Mouse (Mus musculus) c-Kit-negative CD71-positive TER-119-positive erythroid progenitor cells, embryonic 14.5 days (primary cell): ENCODE data around the gene Akirin1.

Experiments used
- DNase-seq: peaks from one replicate; pipeline ENCODE4 v3.0.0-alpha.2; 2013; ENCODE audit warnings: low read depth, low spot score

The Akirin1 gene

DNA sequence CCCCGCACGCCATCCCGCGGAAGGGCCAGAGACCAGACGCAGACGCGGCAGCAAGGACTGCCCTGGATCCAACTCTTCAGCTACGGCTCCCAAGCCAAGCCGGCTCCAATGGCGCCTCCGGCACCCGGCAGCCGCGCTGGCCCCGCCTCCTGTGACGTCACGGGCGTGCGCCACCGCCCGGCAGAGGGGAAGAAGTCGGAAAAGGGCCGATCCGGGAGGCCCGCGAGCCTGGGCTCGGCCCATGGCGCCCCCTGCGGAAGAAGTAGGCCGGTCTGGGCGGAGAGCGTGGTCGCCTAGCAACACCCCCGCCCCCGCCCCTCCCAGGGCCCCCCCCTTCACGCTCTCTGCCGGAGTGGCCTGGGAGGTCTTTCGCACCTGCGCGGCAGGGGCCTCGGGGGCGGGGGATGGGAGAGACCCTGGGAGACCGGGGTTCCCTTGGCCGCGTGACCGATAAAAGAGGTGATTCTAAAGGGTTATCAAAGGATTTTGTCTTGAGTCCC is at the start of gene Akirin1:
Gene Akirin1, minus strand, starts transcription at position 194 of the 500 bp plus-strand sequence.
- DNase-seq: peak; percentile 90

DNA sequence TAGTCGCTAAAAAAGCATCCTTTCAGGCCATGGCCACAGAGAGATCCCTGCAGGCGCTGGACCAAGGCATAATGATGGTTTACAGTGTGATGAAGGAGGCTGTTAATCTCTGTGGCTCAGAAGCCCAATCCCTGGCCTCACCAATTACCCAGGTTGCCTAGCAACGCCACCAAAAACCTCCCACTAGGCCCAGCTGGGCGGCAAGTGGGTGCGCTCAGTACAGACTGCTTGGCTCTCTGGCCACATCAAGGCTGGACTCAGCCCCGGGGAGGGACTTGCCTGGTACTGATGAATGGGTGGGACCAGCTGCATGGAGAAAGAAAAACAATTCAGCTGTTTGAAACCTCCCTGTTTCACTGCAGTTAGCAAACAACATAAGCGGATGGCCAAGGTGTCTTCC is 47.7 kb upstream of the Akirin1 start:
- no peak for DNase-seq

DNA sequence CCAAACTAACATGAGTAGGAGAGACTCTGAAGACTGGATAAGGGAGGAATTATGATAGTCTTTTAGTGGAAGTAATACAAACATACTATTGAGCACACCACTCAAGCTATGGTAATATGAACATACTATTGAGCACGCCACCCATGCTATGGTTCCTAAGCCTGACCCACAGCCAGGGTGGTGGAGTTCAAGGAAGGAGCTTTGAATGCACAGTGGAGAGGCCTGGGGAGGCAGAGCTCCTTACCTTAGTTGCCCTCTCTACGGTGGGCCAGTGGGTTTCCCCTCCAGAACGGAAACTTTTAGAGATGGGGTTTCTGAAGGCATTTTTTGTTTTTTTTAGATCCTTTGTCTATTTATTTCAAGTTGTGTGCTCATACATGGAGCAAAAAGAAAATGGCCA is 47.3 kb upstream of the Akirin1 start:
- DNase-seq: no peak

DNA sequence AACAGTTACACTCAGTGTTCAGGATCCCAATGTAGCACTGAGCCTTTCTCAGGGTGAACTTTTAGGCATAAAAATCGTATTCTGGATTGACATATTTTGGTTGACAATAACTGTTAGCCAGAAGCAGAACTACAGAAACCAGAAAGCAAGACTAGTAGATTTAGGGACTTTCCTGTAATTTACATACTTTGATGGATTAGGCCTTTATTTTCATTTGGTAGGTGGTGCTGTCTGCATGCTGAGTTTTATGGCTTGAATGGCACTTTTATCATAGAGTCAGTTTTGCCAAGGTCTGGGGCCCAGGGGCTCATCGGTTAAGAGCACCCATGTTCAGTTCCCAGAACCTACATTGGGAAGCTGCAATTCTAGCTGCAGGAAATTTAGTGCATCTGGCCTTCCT is 44.9 kb upstream of the Akirin1 start:
- no peak for DNase-seq

DNA sequence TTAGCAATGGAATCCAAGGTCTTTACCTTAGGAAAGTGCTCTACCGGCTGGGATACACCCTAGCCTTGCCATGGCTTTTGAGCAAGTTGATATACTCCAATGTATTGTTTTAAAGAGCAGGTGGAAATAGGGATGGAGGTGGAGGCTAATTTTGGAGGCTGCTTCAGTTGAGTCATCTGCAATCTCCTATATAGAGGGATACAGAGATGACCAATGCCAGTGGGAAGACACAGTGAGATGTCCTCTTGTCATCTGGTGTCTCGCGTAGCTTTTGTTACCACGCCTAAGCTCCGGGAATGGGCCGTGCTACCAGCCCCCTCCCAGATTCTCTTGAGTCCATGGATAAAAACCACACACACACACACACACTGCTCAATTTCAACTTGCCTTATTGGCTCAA is 43.0 kb upstream of the Akirin1 start:
- no peak for DNase-seq

DNA sequence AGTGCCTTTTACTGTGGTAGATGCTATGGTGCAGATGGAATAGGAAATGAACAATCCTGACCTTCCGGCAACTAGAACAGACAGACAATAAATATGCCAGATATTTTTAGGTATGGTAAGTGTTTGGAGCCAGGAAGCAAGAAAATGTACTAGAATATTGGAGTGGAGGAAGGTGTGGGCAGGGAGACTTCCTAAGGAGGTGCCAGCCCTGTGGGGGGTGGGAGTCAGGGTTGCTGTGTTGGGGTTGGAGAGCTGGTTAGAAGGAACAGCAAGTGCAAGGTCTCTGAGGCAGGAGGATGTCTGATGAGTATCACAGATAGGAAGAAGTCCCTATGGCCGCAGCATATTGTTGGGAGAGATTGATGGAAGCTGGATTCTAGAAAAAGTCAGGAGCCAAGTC is 42.5 kb upstream of the Akirin1 start:
- no peak for DNase-seq

DNA sequence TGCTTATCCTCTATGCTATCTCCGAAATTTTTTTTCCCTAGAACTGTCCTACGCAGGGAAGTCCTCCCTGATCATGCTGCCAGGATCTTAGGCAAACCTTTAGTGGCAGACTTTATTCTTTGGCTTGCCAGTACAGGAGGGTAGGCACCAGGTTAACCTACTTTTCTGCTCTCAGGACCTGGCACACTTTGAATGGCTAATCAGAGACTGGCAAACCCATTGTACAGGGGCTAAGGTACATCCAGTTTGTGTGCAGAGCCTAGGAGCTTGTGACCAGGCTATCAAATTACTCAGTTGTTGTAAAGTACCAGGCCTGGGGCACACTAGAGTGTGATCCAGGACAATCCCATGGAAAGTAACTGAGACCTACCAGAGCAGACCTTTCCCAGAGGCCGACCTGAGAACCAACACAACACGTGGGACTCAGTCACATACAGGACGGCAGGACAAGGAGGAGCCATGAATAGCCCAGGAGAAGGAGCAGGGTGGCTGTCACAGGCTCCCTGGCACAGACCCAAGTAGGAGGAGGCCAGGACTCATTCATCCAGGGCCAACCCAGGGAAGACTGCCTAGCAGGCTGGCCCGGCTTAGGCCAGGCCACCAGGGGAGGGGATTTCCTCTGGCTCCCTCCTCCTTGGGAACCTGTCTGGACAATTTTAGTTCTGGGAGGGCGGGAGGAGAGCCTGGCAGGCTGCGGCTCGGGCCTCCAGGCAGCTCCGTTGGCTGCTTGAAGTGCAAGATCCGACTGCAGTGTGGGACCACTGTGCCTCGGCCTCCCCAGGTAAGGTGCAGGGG is 37.2 kb upstream of the Akirin1 start, which contains the start of gene Rhbdl2:
Gene Rhbdl2, plus strand, starts transcription at position 684 of the 795 bp plus-strand sequence.
- DNase-seq: no peak

DNA sequence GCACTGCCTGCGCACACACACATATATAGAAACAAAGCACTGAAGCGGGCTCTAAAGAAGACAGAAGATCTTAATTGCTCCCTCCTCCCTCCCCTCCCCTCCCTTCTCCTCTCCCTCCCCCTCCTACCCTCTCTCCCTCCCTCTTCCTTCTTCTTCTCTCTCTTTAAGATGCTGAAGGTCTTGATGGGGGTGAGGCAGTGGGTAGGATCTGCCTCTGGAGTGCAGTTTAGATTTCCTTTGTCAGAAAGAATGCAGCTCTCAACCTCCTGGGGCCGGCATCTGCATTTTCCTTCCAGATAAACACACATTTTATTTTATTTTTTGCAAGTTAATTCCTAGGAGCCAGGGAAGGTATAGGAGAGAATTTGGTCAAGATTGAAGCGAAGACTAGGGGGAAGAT is 18.1 kb upstream of the Akirin1 start:
- no peak for DNase-seq

DNA sequence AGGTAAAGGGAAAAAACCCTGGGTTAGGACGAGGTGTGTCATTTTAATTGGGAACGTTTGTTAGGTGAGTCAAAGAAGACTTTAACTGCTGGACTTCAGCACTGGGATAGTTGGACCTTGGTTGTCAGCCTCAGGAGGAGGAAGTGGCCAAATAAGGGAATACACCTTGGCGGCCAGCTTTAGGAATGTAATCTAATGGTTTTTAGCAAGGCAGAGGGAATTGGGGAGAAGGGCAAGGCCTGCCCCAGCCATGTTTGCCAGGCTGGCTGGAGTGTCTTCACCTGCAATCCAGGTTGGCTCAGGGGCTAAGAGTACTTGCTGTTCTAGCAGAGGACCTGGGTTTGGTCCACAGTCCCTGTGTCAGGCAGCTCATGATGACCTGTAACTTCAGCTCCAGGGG is 17.7 kb upstream of the Akirin1 start:
- DNase-seq: no peak

DNA sequence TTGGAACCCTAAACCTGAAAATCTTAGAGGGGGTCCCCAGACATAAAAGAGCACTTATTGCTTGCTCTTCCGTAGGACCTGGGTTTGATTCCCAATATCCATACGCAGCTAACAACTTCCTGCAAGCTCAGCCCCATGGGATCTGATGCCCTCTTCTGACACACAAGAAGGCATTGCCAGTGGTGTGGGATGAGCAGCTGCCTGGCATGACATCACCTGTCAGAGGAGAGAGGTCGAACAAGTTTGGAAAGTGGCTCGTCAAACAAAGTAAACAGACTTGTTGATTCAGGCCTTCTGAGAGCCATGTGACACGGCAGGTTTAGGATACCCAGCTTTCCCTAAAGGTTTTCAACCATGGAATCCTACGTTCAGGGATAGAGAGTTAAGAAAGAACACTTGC is 14.9 kb upstream of the Akirin1 start:
- DNase-seq: no peak

DNA sequence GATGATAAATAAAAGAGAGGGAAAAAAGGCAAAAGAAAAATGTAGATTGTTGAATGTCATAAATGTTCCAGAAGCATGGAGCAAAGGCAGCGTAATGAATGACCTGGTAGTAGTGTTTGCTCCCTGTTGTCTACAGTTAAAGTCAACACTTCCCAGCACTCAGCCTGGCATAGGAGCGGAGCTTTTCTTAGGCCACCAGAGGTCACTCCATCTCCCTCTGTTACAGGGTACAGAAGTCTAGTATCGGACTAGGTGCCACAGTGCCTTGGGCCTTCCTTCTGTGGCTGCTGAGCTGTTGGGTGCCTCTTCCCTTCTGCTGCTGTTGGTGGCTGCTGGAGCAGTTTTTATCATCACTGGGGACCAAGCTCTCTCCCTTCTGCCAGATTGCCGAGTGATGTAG is 8.2 kb upstream of the Akirin1 start:
- DNase-seq: no peak

DNA sequence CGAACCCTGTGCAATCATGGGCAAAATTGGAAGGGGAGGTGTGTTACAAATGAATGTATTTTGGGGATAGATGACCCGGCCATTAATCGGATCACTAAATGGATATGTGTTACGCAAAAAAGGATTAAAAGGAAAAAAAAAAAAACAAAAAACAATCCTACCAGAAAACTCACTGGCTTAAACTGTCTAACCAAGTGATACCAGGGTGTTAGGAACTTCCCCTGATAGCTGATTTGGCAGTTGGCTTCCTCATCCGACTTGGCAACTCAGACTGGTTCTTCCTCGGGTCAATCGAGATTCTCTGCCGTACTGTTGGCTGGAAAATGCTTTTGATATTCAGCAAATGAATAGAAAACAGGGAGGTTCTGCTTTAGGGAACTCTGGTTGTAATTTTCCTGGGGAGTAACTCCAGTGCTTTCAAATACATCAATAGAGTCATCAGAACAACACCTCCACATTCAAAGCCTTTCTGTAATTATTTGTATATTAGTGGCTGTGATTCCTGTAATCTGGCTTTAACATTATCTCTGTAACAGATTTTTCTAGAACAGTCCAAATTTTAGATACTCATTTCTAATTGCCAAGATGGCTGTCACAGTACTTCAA is 665 bp upstream of the Akirin1 start:
- DNase-seq: no peak

DNA sequence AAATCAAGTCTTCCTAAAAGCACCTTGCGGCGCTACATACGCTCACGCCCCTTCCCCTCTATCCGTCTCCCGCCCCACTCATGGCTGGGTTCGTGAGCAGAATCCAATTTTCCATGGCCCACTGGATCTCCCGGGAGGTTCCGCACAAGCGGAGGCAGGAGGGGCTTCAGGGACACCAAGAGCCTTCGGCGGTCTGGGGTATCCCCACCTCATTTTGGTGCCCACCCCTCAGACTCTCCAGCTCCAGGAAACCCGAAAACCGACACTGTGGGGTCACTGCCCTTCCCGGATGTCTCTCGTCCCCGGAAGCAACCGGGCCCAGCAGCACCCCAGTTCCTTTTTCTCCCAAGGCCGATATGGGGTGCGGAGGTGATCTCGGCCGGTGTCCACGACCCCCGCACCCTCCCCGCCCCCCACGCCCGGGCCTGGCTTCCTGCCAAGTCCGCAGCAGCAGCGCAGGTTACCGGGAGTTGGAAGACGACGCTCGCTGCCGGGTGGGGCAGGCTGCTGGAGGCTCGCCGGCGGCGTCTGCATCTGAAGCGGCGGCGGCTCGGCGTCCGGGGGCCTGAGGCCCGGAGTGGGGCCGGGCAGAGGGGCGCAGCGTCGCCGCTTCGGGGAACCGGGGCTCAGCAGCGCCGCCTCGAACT is 538 bp downstream of the Akirin1 start:
- DNase-seq: no peak

DNA sequence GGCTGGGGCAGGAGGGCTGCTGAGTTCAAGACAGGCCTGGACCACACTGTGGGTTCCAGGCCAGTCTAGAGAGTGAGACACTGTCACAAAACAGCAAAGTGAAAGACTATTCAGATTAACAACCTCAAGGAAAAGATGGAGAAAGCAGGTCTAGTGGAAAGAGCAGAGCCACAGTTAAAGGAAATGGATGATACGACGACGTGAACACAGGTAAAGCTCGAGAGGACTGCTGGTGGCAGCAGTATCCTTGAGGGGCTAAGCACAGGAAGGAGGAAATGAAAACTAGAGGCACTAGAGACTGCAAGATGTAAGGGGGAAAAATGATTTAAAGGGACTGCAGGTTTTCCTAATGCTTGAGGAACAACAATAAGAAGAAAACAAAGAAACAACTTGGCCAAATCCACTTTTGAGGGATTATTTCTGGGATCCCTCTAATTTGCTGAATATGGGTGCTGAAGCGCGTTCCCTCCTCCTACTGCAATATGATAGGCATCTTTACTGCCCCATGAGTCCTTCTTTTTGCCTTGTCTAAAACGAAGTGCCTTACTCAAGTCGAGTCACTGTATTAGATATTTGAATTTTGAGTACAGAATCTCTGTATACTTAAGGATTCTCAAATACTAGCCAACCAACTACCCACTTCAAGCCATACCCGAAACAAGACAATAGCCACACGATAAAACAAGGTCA is 1.3 kb downstream of the Akirin1 start:
- DNase-seq: peak; percentile 30

DNA sequence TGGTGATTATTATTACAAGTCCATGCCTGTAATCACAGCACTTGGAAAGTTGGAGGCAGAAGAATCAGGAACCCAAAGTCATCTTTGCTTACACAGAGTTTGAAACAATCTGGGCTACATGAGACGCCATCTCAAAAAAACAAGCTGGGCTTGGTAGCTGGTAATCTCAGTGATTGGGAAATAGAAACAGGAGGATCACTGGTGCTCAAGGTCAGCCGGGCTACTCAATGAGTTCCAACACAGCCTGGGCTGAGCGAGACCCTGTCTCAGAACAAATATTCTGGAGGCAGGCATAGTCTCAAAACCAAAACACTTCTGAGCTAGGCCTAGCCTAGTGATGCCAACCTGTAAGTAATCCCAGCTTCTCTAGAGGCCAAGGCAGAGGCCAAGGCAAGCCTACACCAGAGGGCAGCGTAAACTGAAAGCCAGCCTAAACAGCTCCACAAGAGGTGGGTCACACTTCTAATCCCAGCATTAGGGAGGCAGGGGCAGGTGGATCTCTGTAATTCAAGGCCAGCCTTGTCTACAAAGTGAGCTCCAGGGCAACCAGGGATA is 4.8 kb downstream of the Akirin1 start:
- DNase-seq: no peak

DNA sequence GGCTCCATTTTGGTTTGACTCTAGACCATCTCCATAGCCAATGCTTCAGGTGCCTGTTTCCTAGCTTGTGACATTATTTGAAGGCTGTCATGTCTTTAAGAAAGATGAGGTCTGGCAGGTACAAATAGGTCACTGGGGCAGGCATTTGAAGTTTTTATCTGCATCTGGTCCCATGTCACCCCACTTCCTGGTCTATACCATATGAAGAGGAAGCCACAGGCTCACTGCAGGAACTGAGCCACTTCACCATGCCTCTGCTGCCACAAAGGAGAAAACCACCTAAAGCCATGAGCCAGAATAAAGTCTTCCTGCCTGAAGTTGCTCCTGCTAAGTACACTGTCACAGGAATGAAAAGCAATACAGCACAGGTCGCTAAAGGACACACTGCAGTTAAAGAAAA is 7.3 kb downstream of the Akirin1 start:
- no peak for DNase-seq

DNA sequence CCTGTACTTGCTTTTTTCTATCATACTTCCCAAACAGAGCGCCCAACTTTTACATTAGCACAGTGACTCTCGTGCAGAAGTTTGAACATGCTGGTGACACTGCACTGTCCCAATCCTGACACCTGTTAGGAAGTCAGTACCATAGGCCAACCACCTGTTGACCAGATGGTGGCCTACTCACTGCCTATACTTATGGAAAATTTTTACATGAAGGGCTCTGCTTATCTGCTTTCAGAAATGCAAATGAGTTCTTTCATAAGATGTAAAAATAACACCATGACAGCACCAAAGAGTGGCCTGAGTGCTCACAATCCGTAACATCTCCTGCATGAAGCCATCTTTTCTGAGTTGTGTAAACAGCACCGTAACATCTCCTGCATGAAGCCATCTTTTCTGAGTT is 11.4 kb downstream of the Akirin1 start:
- no peak for DNase-seq

DNA sequence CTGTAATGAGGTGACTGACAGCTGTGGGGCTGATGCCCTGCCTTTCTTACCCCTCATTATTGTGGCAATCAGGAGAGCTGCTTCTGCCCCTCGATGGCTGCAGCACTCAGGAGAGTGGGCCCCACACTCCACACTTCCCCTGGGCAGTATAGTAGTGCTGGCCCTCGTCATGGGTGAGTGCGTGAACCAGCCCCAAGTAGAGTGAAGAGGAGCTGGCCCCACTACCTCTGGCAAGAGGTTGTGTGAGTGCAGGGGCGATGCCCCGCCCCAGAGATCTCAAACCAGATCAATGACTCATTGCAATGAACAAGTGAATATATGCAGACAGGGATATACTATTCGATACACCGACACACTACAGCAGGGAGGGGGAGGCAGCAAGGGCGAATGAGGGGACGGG is 16.6 kb downstream of the Akirin1 start:
- DNase-seq: no peak

DNA sequence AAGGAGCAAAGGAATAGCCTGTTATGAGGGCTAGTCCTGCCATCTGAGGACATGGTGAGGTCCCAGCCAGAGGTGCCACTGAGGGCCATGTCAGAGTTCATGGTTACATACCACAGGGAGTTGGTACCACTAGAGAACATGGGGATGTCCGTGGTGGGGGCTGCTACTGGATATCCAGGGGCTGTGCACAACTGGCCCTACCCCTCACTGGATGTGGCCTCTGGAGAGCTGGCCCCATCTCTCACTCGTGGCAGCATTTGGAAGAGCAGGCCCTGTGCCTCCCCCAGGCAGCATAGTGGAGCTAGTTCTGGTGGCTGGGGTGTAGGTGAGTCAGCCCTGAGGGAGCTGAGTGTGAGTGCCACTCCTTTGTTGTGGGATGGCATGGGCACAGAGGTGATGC is 17.2 kb downstream of the Akirin1 start:
- DNase-seq: no peak

DNA sequence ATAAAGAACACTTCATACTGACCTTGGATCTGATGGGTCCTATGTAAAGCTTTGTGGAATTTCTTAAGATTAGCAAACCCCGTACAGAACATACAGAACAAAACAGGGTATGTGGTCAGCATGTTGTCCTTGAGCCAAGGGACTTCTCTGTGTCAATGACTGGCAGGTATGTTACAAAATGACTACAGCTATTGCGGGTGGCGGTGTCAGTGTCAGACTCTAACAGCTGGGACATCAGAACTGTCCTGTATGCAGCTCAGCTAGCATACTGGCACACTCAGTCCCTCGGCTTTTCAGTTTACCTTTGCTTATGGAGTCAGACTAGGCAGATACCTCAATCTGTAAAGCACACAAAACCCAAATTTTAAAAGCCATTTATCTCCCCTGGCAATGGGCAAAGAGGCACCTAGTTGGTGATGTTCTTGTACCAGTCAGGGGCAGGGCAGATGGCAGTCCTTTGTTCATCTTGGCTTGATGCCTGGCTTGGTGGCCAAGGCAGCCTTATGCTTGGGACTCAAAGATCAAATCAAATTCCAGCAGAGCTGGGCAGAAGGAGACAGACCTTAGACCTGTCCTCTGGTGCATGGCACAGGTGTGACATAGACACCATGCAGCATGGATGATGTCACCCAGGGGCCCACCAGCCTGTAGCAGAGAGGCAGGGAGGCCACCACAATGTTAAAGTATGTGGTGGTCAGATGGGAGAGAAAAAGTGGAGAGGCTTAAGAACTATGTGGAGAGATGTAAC is 17.8 kb downstream of the Akirin1 start:
- DNase-seq: no peak

DNA sequence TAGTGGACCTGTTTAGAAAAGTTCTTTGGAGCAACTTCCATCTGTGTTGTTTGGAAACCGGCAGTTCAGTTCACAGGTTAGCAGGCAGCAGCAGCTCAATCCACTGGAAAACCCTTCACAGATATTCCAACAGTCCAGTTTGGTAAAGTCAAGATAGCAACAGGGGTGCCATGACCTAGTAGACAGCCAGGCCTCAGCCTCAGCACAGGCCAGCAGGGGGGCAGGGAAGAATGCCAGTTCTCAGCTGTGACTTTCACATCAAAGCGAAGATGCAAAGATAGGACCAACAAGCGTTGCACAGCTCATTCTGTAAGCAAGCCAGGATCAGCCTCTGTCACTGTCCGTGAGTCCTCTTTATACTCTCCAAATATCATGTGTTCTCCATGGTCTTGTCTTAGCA is 28.4 kb downstream of the Akirin1 start:
- no peak for DNase-seq
